Mouse (Mus musculus) retina, embryonic 14.5 days (tissue): ENCODE measurements at regions not wholly inside any gene's neighbourhood (a gene's known extent, or its start where the extent isn't known, plus 50 kb on each side); places are given as distances from the start of the nearest gene placed in this dataset.

Source experiments
- DNase-seq: peaks from one replicate; pipeline ENCODE4 v3.0.0-alpha.2; 2015; ENCODE audit warnings: low spot score

GRCm38 (mm10) chrX:44228847-44229246, 139.3 kb downstream of the Dcaf12l2 start:
- peak; percentile 36 for DNase-seq
